Mouse (Mus musculus) 3134 (cell line): ENCODE data around the gene Lrrfip1.

ENCODE experiments used
- DNase-seq: peaks from one replicate; pipeline ENCODE4 v3.0.0-alpha.2; 2011; ENCODE audit warnings: low spot score; ENCODE audit not compliant: insufficient read length; ENCODE audit errors: extremely low read depth

Gene Lrrfip1

GRCm38 (mm10) chr1:90997641-90998040 is 896 bp upstream of the Lrrfip1 start:
- DNase-seq, result no peak

GRCm38 (mm10) chr1:90998891-90999611 is 514 bp downstream of the Lrrfip1 start:
- no peak for DNase-seq

GRCm38 (mm10) chr1:90999911-91000601 is 1.5 kb downstream of the Lrrfip1 start:
- DNase-seq, result no peak

- no peak for DNase-seq
Measured at GRCm38 (mm10) chr1:91001101-91001500, 2.6 kb downstream of the Lrrfip1 start.

- DNase-seq, result no peak
Measured at GRCm38 (mm10) chr1:91001871-91002539, 3.5 kb downstream of the Lrrfip1 start.

GRCm38 (mm10) chr1:91002641-91003040 is 4.1 kb downstream of the Lrrfip1 start:
- DNase-seq, result no peak

GRCm38 (mm10) chr1:91003522-91004253 is 5.2 kb downstream of the Lrrfip1 start:
- DNase-seq, result no peak

- DNase-seq, result no peak
Measured at GRCm38 (mm10) chr1:91006037-91006436, 7.5 kb downstream of the Lrrfip1 start.

GRCm38 (mm10) chr1:91006708-91007107 is 8.2 kb downstream of the Lrrfip1 start:
- no peak for DNase-seq

GRCm38 (mm10) chr1:91008147-91008682 is 9.7 kb downstream of the Lrrfip1 start:
- no peak for DNase-seq

GRCm38 (mm10) chr1:91008746-91009145 is 10.2 kb downstream of the Lrrfip1 start:
- DNase-seq, result no peak

- DNase-seq, result no peak
Measured at GRCm38 (mm10) chr1:91009266-91009665, 10.7 kb downstream of the Lrrfip1 start.

- no peak for DNase-seq
Measured at GRCm38 (mm10) chr1:91010216-91010615, 11.7 kb downstream of the Lrrfip1 start.

GRCm38 (mm10) chr1:91010716-91011115 is 12.2 kb downstream of the Lrrfip1 start:
- DNase-seq, result no peak

GRCm38 (mm10) chr1:91011336-91011735 is 12.8 kb downstream of the Lrrfip1 start:
- no peak for DNase-seq

- no peak for DNase-seq
Measured at GRCm38 (mm10) chr1:91013803-91014202, 15.3 kb downstream of the Lrrfip1 start.

GRCm38 (mm10) chr1:91015571-91015970 is 17.0 kb downstream of the Lrrfip1 start:
- DNase-seq, result no peak

GRCm38 (mm10) chr1:91017111-91017758 is 18.7 kb downstream of the Lrrfip1 start:
- no peak for DNase-seq

- no peak for DNase-seq
Measured at GRCm38 (mm10) chr1:91019346-91019745, 20.8 kb downstream of the Lrrfip1 start.

- no peak for DNase-seq
Measured at GRCm38 (mm10) chr1:91021304-91021703, 22.8 kb downstream of the Lrrfip1 start.
